Mouse (Mus musculus): ENCODE measurements around the gene Cd47. TPM values are rescaled to one million over a fixed set of nuclear protein-coding genes. Genes with fewer than 3 reads are reported as not detected.

Gene Cd47
- total and polyA plus RNA-seq, 3 experiments: 102 to 277 (median 142) TPM

GRCm38 (mm10) chr16:49792446-49792878 is 7.9 kb upstream of the Cd47 start:
- in situ Hi-C loops (cut with MboI; ENCODE audit: low pct_ligation_motif_present, low pct_unique_long_range_greater_than_20kb, low sequenced_read_pairs) (no loop called here), dilution Hi-C loops (cut with MboI; ENCODE audit: extremely low pct_ligation_motif_present, extremely low pct_unique_long_range_greater_than_20kb, low sequenced_read_pairs) (no loop called here)
- Histone ChIP-seq H3K36me3 (replicated peaks in 1 of 2; ENCODE audit: control insufficient read depth in 1 of 2, insufficient read depth in 1 of 2, low read length in 1 of 2) (no peaks in the 10 kb centered on the region), H3K4me2 (ENCODE audit: insufficient read depth, low read depth, poor library complexity, severe bottlenecking) (no peak overlapping the region), H3K4me1 (ENCODE audit: control insufficient read depth in 1 of 2, insufficient read depth in 2 of 2) (peaks cover 36 to 56% of the 10 kb centered on the region in 2 experiments), H3K27me3 (replicated peaks) (no peaks in the 10 kb centered on the region), H3K9ac (ENCODE audit: insufficient read depth, low read depth) (no peak overlapping the region), H3K27ac (ENCODE audit: insufficient read depth, low read depth) (no peak overlapping the region), H3K9me3 (replicated peaks; ENCODE audit: low read length) (no peaks in the 10 kb centered on the region), H3K79me2 (replicated peaks; ENCODE audit: control insufficient read depth, extremely low read depth, insufficient read depth, poor library complexity, severe bottlenecking) (no peaks in the 10 kb centered on the region), H3K4me3 (replicated peaks in 1 of 3; ENCODE audit: low read depth in 2 of 3, low read length in 2 of 3, poor library complexity in 1 of 3) (no peak overlapping the region)
- DNase-seq (ENCODE audit: extremely low read depth): no peak
- TF ChIP-seq JUN (IDR thresholded peaks at IDR 0.05; ENCODE audit: insufficient read depth, low read depth, low read length) (no peak), SMC3 (IDR thresholded peaks at IDR 0.05; ENCODE audit: low read depth, low read length) (no peak), ZC3H11A (IDR thresholded peaks at IDR 0.05; ENCODE audit: low read depth, low read length) (no peak), HCFC1 (IDR thresholded peaks at IDR 0.05; ENCODE audit: low read depth, low read length) (no peak), KAT2A (IDR thresholded peaks at IDR 0.05; ENCODE audit: insufficient replicate concordance, low read length) (no peak), BHLHE40 (IDR thresholded peaks at IDR 0.05; ENCODE audit: low read depth, low read length) (no peak), TCF12 (IDR thresholded peaks at IDR 0.05; ENCODE audit: low read depth, low read length) (no peak), MYC (IDR thresholded peaks at IDR 0.05; ENCODE audit: low read depth, low read length) (no peak)

- Histone ChIP-seq H3K27ac (ENCODE audit: insufficient read depth, low read depth) (no peak overlapping the region), H3K4me3 (replicated peaks in 1 of 3; ENCODE audit: low read depth in 2 of 3, low read length in 2 of 3, poor library complexity in 1 of 3) (no peak overlapping the region), H3K9ac (ENCODE audit: insufficient read depth, low read depth) (no peak overlapping the region), H3K4me1 (ENCODE audit: control insufficient read depth in 1 of 2, insufficient read depth in 2 of 2) (peaks cover 36 to 60% of the 10 kb centered on the region in 2 experiments), H3K4me2 (ENCODE audit: insufficient read depth, low read depth, poor library complexity, severe bottlenecking) (peak overlapping the region; percentile 46; the same call in 1 of the 2 replicates), H3K36me3 (replicated peaks in 1 of 2; ENCODE audit: control insufficient read depth in 1 of 2, insufficient read depth in 1 of 2, low read length in 1 of 2) (no peaks in the 10 kb centered on the region), H3K79me2 (replicated peaks; ENCODE audit: control insufficient read depth, extremely low read depth, insufficient read depth, poor library complexity, severe bottlenecking) (no peaks in the 10 kb centered on the region), H3K9me3 (replicated peaks; ENCODE audit: low read length) (no peaks in the 10 kb centered on the region), H3K27me3 (replicated peaks) (no peaks in the 10 kb centered on the region)
- DNase-seq (ENCODE audit: extremely low read depth): no peak
- dilution Hi-C loops (cut with MboI; ENCODE audit: extremely low pct_ligation_motif_present, extremely low pct_unique_long_range_greater_than_20kb, low sequenced_read_pairs): no loop called here
- TF ChIP-seq BHLHE40 (IDR thresholded peaks at IDR 0.05; ENCODE audit: low read depth, low read length): no peak
- no peak for TF ChIP-seq EP300 (IDR thresholded peaks at IDR 0.05; ENCODE audit: low read length)
- TF ChIP-seq ZKSCAN1 (IDR thresholded peaks at IDR 0.05; ENCODE audit: borderline replicate concordance, low read depth, low read length): no peak
- no peak for TF ChIP-seq SIN3A (IDR thresholded peaks at IDR 0.05; ENCODE audit: low read length)
- no peak for TF ChIP-seq PAX5 (IDR thresholded peaks at IDR 0.05; ENCODE audit: low read length)
- no peak for TF ChIP-seq MAX (IDR thresholded peaks at IDR 0.05; ENCODE audit: low read length)
- no peak for TF ChIP-seq E2F4 (IDR thresholded peaks at IDR 0.05; ENCODE audit: insufficient replicate concordance, low read depth, low read length)
- no peak for TF ChIP-seq ELF1 (IDR thresholded peaks at IDR 0.05; ENCODE audit: low read depth, low read length)
- TF ChIP-seq CHD2 (IDR thresholded peaks at IDR 0.05; ENCODE audit: low read length): no peak
- no peak for TF ChIP-seq GABPA (IDR thresholded peaks at IDR 0.05; ENCODE audit: insufficient replicate concordance, low read depth, low read length)
- no peak for TF ChIP-seq NELFE (IDR thresholded peaks at IDR 0.05; ENCODE audit: low read depth, low read length)
- no peak for TF ChIP-seq TCF12 (IDR thresholded peaks at IDR 0.05; ENCODE audit: low read depth, low read length)
- no peak for TF ChIP-seq MYC (IDR thresholded peaks at IDR 0.05; ENCODE audit: low read depth, low read length)
- TF ChIP-seq HCFC1 (IDR thresholded peaks at IDR 0.05; ENCODE audit: low read depth, low read length): no peak
- TF ChIP-seq MAFK (IDR thresholded peaks at IDR 0.05; ENCODE audit: insufficient replicate concordance, low read length): no peak
- TF ChIP-seq ETS1 (conservative IDR thresholded peaks at IDR 0.05; ENCODE audit: low read depth, low read length): no peak
- no peak for TF ChIP-seq KAT2A (IDR thresholded peaks at IDR 0.05; ENCODE audit: insufficient replicate concordance, low read length)
- in situ Hi-C loops (cut with MboI; ENCODE audit: low pct_ligation_motif_present, low pct_unique_long_range_greater_than_20kb, low sequenced_read_pairs): no loop called here
Measured at GRCm38 (mm10) chr16:49793596-49793995, 6.7 kb upstream of the Cd47 start.
